Mouse (Mus musculus) heart, embryonic 10.5 days (tissue): Measurements from ENCODE around the gene Gns. TPM values are rescaled to one million over a fixed set of nuclear protein-coding genes. Genes with fewer than 3 reads are reported as not detected.
A peak's percentile ranks its signal among the peaks of the same experiment; 100 is the strongest.

Experiments
- DNase-seq: peaks from one replicate; pipeline ENCODE4 v3.0.0-alpha.2; 2017; ENCODE audit warnings: low spot score
- H3K27ac ChIP-seq: fragments of 300-500 bp; sonication (generic); 2 replicates; pipeline ENCODE4 v1.5.1; 2016; ENCODE audit warnings: mild to moderate bottlenecking
- H3K27me3 ChIP-seq: fragments of 300-500 bp; sonication (generic); 2 replicates; pipeline ENCODE4 v1.6.1; 2016; ENCODE audit warnings: mild to moderate bottlenecking; ENCODE audit not compliant: poor library complexity, insufficient read depth, severe bottlenecking
- H3K36me3 ChIP-seq: fragments of 300-500 bp; sonication (generic); 2 replicates; pipeline ENCODE4 v1.6.1; 2016; ENCODE audit warnings: mild to moderate bottlenecking, moderate library complexity
- H3K4me1 ChIP-seq: fragments of 300-500 bp; sonication (generic); 2 replicates; pipeline ENCODE4 v1.6.1; 2016; ENCODE audit warnings: mild to moderate bottlenecking
- H3K4me3 ChIP-seq: fragments of 300-500 bp; sonication (generic); 2 replicates; pipeline ENCODE4 v1.5.1; 2016; ENCODE audit warnings: mild to moderate bottlenecking, moderate library complexity
- H3K9me3 ChIP-seq: fragments of 300-500 bp; sonication (generic); 2 replicates; pipeline ENCODE4 v1.6.1; 2016; ENCODE audit warnings: mild to moderate bottlenecking, moderate library complexity
- WGBS: fragments of 180-500 bp; shearing (Covaris S2); methylation state at CpG from one replicate; pipeline ENCODE4 v1.1.7; 2016; 5-methylcytosine and 5-hydroxymethylcytosine counted together
- polyA plus RNA-seq: library from polyadenylated mRNA; unstranded; fragments of >200 nt; fragmentation: Nextera tagmentation; extraction: Ambion mirVana; gene quantifications from 2 replicates; pipeline ENCODE4 v1.2.1, GENCODE M21; 2016

Gene Gns
- polyA plus RNA-seq, 1 experiment from 2014 or later, result 31.4 TPM

DNA sequence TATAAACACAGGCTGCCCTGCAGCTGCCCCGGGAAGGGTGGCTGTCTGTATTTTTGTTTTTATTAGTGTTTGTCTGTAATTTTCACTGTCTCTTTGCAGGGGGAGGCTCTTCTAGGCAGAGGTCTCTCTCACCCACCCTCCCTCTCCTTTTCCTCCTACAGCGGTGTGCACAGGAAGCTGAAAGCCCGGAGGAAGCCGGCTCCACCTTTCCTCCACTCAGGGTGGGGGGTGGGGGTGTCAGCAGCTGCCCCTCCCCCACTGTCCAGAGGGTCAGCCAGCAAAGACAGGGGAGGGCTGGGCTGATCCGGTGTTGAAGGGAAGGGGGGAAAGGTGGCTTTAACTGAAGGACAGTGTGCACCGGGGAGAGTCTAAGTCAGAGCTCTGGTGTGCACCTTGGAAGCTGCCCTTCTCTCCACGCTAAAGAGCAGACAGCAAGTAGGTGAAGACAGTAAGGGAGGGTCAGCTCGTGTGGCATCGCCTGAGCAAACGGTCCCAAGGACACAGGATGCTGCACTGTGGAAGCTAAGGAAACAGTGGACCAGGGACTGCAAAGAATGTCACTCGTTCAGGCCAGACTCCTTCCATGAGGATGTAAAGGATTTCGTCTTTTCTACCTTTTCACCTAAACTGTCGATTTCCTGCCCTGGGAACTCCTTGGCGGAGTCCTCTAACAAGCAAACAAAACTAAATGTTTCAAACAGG, 65.2 kb downstream of the Gns start:
- Histone ChIP-seq H3K27ac (peak overlapping the region; percentile 93), H3K27me3 (no peaks in the 10 kb centered on the region), H3K4me3 (peak overlapping the region; percentile 43), H3K9me3 (no peaks in the 10 kb centered on the region), H3K4me1 (peaks cover 96% of the 10 kb centered on the region), H3K36me3 (no peaks in the 10 kb centered on the region)
- WGBS, result 11% methylated on average over 14 of the region's 14 CpGs
- DNase-seq, result no peak

DNA sequence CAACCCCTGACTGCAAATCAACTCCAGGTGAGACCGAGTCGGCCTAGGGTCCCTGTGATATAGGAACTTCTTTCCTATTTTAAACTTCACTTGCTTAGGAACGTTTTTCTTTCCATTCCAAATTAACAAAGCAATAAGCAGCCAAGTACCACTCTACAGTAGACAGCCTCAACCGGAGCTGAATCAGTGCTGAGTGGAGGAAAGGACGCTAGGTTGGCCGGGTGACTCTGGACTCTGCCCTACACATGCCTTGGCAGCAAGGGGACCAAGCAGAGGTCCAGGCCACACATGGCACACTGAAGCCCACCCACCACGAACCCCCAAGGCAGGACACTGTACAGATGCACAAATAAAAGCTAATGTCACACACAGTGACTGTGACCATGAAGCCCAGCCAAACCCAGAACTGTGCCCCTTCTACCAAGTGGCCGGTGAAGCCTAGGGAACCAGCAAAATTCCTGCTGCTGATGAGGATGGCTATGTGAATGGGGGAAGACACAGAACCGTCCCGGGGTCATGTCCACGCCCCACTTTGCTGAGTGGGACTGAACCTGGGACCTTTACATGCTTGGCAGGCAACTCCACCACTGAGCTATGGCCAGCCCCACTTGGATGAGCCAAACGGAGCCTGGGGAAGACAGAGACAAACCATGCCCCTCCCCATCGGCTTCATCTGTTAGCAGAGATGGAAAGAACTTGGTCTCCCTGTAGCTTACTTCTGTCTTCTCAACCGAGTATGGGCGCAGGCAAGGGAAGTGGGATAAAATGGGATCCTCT, 66.1 kb downstream of the Gns start:
- no peaks in the 10 kb centered on the region for H3K27me3 ChIP-seq
- DNase-seq, result no peak
- WGBS, result 63% methylated on average over 15 of the region's 15 CpGs
- peaks cover 96% of the 10 kb centered on the region for H3K4me1 ChIP-seq
- peak overlapping the region; percentile 93 for H3K27ac ChIP-seq
- no peaks in the 10 kb centered on the region for H3K36me3 ChIP-seq
- no peaks in the 10 kb centered on the region for H3K9me3 ChIP-seq
- no peak overlapping the region for H3K4me3 ChIP-seq

DNA sequence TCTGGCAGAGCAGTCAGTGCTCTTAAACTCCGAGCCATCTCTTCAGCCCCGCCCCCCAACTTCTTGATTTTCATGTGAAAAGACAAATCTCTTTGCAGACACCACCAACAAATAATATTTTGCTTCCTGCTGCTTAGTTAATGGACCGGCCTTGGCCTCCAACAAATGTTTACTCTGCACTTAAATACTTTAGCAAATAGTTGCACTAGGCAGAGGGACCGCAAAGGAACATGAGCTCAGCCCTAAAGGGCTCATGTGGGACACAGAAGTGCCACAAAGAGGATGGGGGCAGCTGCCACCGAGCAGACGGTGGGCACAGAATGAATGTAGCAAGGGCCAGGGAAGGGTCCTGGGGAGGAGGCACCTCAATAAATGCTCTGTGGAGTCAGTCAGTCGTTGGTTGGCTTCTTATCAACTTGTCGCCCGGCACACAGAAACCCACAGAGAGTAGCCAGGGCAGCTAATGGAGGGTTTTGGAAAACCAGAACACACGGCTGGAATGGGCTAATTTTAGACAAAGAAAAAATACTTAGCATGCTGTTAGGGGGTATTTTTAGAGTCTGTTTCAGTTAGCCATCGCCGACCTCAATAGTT, 67.2 kb downstream of the Gns start:
- WGBS, result 27% methylated on average over 12 of the region's 12 CpGs
- Histone ChIP-seq H3K9me3 (no peaks in the 10 kb centered on the region), H3K4me3 (peak overlapping the region; percentile 22), H3K4me1 (peaks cover 99% of the 10 kb centered on the region), H3K27me3 (no peaks in the 10 kb centered on the region), H3K27ac (peak overlapping the region; percentile 93), H3K36me3 (no peaks in the 10 kb centered on the region)
- no peak for DNase-seq

DNA sequence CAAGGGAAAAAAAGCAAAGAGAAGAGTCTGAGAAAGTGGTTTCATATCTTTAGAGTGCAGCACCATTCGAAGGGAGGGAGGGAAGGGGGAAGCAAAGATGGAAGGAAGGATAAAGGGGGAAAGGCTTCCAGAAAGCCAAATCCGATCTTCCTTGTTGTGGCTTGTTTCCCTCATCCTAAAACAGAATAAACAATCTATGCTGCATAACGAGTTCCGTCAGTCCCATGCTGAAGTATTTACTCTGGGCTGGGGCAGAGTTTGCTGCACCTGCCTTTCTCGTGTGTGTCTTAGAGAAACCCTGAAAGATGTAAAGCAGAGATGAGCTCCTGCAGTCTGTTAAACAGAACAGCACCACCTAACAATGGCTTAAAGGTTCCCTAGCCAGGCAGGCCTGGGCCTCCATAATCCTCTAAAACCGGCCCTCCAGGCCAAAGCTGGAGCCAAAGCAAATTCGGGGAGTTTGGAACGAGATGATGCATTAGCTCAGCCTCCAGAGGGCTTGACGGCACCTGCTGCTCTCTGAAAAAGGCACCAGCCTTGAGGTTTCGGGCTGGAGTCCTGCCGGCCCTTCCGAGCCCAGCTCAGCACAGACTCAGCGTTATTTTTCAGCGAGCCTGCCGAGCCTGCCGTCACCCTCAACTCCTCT, 67.9 kb downstream of the Gns start:
- 24% methylated on average over 16 of the region's 16 CpGs for WGBS
- Histone ChIP-seq H3K4me3 (peak overlapping the region; percentile 22), H3K27me3 (no peaks in the 10 kb centered on the region), H3K27ac (peak overlapping the region; percentile 93), H3K36me3 (no peaks in the 10 kb centered on the region), H3K9me3 (no peaks in the 10 kb centered on the region), H3K4me1 (peaks cover 94% of the 10 kb centered on the region)
- no peak for DNase-seq

DNA sequence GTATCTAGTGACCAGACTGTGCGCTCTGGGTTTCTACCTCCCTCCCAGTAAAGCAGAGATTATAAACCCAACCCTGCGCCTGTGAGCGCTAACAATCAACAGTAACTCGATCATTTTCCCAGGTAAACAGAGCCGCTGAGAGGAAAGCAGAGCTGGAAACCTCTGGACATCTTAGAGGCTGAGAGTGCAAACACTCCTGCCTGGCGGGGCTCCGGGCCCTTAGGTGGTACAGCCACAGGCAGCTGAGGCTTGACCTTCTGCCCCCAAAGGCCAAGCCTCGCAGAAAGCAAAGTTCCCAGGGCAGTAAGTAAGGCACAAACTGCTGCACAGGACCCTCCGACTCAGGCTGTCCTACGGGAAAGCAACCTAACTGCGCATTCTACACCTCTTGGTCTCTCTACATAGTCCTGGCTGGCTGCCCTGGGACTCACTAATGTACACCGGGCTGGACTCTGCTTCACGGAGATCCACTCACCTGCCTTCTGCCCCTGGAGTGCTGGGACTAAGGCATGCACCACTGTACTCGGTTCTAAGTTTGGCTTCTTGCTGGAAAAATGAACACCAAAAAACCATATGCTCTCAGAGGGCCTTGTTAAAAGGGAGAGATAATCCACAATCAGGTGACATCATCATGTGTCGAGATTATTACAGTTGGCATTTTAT, 69.7 kb downstream of the Gns start:
- H3K36me3 ChIP-seq, result no peaks in the 10 kb centered on the region
- no peaks in the 10 kb centered on the region for H3K27me3 ChIP-seq
- 72% methylated on average over 15 of the region's 15 CpGs for WGBS
- H3K4me1 ChIP-seq, result peaks cover 91% of the 10 kb centered on the region
- no peak overlapping the region for H3K4me3 ChIP-seq
- H3K27ac ChIP-seq, result peak overlapping the region; percentile 85
- no peak for DNase-seq
- no peaks in the 10 kb centered on the region for H3K9me3 ChIP-seq

DNA sequence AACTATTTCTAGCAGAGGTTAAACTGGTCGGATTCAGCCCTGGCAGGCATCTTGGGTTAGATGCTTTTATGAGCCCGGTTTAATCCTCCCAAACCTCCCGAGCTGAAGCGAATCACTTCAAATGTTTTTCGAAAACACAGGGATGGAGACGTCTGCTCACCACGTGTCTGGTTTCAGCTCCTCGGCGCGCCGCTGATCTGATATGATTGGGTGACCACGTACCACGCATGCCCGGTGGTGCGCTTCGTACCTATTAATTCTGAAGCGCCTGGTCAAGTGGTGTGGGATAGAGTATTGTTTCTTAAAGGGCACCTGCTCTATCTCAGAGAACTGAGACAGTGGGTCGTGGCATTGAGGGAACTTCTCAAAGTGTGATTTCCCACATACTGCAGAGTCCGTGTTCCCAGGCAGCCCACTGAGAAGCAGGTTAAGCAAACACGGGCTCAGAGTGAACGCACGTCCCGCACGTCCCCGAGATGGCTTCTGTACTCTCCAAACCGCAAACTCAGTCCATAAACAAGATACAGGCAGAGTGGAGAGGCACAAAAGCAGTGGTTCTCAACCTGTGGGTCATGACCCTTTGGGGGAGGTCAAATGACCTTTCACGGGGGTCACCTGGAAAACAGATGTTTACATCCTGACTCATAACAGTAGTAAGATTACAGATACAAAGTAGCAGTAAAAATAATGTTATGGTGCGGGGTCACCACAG, 70.8 kb downstream of the Gns start:
- no peaks in the 10 kb centered on the region for H3K27me3 ChIP-seq
- no peak overlapping the region for H3K4me3 ChIP-seq
- DNase-seq, result no peak
- H3K36me3 ChIP-seq, result no peaks in the 10 kb centered on the region
- H3K9me3 ChIP-seq, result no peaks in the 10 kb centered on the region
- 70% methylated on average over 28 of the region's 28 CpGs for WGBS
- peaks cover 91% of the 10 kb centered on the region for H3K4me1 ChIP-seq
- H3K27ac ChIP-seq, result peak overlapping the region; percentile 85

DNA sequence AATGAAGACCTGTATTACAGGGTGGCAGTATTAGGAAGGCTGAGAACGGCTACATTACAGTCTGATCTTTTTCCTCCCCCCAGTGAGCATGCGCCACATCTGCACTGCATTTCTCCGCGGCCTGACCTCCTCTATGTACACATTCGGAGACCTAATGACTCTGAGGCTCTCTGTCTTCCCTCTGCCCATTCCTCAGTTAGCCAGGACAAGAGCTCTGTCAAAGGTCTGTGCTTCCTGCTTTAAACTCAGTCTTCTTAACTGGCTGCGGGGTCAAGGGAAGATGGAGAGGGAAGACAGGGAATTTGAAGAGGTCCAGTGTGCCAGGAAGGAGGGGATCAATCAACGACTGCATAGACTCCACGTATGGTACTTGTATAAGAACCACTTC, 71.4 kb downstream of the Gns start:
- H3K9me3 ChIP-seq, result no peaks in the 10 kb centered on the region
- no peaks in the 10 kb centered on the region for H3K27me3 ChIP-seq
- peaks cover 91% of the 10 kb centered on the region for H3K4me1 ChIP-seq
- 26% methylated on average over 8 of the region's 8 CpGs for WGBS
- no peak overlapping the region for H3K4me3 ChIP-seq
- DNase-seq, result no peak
- peak overlapping the region; percentile 85 for H3K27ac ChIP-seq
- no peaks in the 10 kb centered on the region for H3K36me3 ChIP-seq

DNA sequence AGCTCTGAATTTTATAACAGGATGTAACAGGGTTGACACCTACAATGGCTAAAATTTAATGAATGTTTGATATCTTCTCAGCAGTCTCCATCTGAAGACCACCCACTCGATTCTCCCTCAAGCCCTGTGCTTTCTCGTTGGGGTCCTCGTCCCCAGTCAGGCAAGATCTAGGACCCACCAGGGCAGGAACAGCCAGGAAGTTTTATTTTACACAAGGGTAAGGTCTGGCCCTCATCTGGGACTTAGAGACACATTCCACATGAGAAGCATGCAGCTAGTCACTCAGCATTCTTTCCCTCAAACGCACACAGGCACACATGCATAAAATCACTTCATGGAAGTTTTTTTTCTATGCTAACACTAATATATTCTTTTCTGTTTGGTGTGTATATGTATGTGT, 71.8 kb downstream of the Gns start:
- DNase-seq, result no peak
- H3K4me3 ChIP-seq, result no peak overlapping the region

DNA sequence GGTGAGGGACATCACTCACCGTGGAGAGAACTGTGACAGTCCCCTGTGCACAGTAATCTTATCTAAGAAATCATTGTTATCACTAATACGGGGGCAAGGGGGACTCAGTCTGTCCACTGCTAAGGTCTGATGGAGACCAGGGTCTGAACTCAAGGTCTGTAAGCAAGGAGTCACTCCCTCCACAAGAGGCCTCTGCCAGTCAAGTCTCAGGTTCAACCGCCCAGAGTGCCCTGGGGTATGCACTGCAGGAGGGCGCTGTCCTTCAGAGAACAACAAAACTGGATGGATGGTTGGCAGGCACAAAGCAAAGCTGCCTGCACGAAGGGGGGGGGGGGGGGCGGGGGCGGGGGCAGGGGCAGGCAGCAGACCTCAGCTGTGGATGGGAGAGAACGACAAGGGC, 73.2 kb downstream of the Gns start:
- Histone ChIP-seq H3K9me3 (no peaks in the 10 kb centered on the region), H3K4me1 (peaks cover 84% of the 10 kb centered on the region), H3K36me3 (no peaks in the 10 kb centered on the region), H3K27ac (peak overlapping the region; percentile 73), H3K27me3 (no peaks in the 10 kb centered on the region), H3K4me3 (no peak overlapping the region)
- 55% methylated on average over 6 of the region's 8 CpGs for WGBS
- DNase-seq, result no peak

More for the DNA sequence above, 71.8 kb downstream of the Gns start:
- Histone ChIP-seq H3K27me3 (no peaks in the 10 kb centered on the region), H3K36me3 (no peaks in the 10 kb centered on the region), H3K4me1 (peaks cover 91% of the 10 kb centered on the region), H3K9me3 (no peaks in the 10 kb centered on the region), H3K27ac (peak overlapping the region; percentile 85)
- 36% methylated on average over 4 of the region's 4 CpGs for WGBS

DNA sequence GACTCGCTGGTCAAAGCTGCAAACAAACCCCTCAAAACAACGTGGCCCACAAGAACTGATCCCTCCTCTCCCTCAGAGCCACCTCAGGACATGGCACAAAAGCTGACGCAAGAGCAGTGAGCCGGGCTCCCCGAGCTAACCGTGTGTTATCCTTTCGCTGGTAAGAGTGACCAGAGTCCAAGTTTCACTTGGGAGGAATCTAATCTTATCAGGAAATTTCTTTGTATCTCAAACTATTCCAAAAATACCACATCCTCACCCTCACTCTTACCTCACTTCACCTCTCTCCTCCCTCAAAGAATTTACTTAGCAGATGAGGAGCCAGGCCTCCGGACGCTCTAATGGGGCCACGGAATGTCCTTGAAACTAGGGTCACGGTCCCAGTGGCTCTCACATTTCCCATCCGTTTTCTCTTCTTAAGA, 74.4 kb downstream of the Gns start:
- H3K9me3 ChIP-seq, result no peaks in the 10 kb centered on the region
- 49% methylated on average over 12 of the region's 12 CpGs for WGBS
- H3K27me3 ChIP-seq, result no peaks in the 10 kb centered on the region
- DNase-seq, result no peak
- peak overlapping the region; percentile 84 for H3K27ac ChIP-seq
- H3K4me3 ChIP-seq, result no peak overlapping the region
- peaks cover 79% of the 10 kb centered on the region for H3K4me1 ChIP-seq
- no peaks in the 10 kb centered on the region for H3K36me3 ChIP-seq

DNA sequence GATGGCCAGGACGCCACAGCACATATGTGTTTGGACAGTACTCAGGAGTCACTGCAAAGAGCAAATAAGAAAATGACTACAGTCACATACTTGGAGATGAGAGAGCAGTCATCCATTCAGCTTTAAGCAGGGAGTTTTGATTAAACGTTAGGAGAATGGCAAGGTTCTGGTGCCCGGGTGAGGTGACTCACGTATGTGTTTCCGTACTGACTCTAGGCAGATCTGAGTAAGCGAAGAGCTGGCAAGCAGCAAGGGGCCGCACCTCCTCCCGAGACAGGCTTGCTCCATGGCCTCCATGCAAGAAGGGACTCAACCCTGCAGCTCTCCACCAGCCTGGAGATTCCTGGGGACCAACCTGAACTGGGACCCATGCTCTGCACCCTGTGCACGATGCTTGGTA, 78.9 kb downstream of the Gns start:
- no peaks in the 10 kb centered on the region for H3K36me3 ChIP-seq
- WGBS, result 86% methylated on average over 9 of the region's 9 CpGs
- no peak overlapping the region for H3K4me3 ChIP-seq
- H3K27ac ChIP-seq, result peak overlapping the region; percentile 10; the same call in 1 of the 2 replicates
- no peaks in the 10 kb centered on the region for H3K27me3 ChIP-seq
- no peak for DNase-seq
- H3K4me1 ChIP-seq, result peaks cover 73% of the 10 kb centered on the region
- no peaks in the 10 kb centered on the region for H3K9me3 ChIP-seq

DNA sequence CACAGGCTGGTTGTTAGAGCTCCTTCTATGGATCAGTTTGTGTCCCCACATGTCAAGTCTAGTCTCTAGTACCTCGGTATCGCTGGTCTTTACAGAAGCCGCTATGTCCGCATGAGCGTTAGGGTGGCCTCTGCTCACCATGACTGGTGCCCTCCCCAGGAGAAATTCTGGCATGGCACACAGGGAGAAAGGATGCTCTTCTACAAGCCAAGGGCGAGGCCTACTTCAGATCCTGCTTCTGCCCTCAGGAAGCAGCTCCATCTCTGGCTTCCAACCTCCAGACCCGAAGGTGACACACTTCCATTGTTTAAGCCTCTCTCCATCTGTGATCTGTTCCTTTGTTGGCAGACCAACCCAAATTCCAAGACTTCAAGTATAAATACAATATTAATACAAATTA, 79.3 kb downstream of the Gns start:
- peaks cover 73% of the 10 kb centered on the region for H3K4me1 ChIP-seq
- 84% methylated on average over 7 of the region's 7 CpGs for WGBS

More for the DNA sequence above, 79.3 kb downstream of the Gns start:
- Histone ChIP-seq H3K36me3 (no peaks in the 10 kb centered on the region), H3K4me3 (no peak overlapping the region), H3K9me3 (no peaks in the 10 kb centered on the region), H3K27me3 (no peaks in the 10 kb centered on the region), H3K27ac (peak overlapping the region; percentile 10; the same call in 1 of the 2 replicates)
- DNase-seq, result no peak
